Mouse (Mus musculus) heart, adult 2 months (tissue): ENCODE measurements around the gene Gm11213. TPM values are rescaled to one million over a fixed set of nuclear protein-coding genes. Genes with fewer than 3 reads are reported as not detected.

ENCODE experiments used
- DNase-seq, 2 experiments: peaks; one replicate each; pipeline ENCODE4 v3.0.0; 2021
- H3K27ac ChIP-seq: fragments of 200-600 bp; 2 replicates; pipeline ENCODE4 v1.8.1; 2022
- H3K27me3 ChIP-seq: fragments of 200-500 bp; 2 replicates; pipeline ENCODE4 v1.6.1; 2012; ENCODE audit warnings: mild to moderate bottlenecking, low read length, inconsistent platforms, mixed read lengths; ENCODE audit not compliant: control insufficient read depth, insufficient read depth
- H3K36me3 ChIP-seq: fragments of 200-500 bp; 2 replicates; pipeline ENCODE4 v1.6.1; 2012; ENCODE audit warnings: low read length, inconsistent platforms; ENCODE audit not compliant: control insufficient read depth, insufficient read depth
- H3K4me1 ChIP-seq: fragments of 200-500 bp; 2 replicates; pipeline ENCODE4 v1.6.1; 2011; ENCODE audit warnings: low read length; ENCODE audit not compliant: control insufficient read depth, insufficient read depth
- H3K4me3 ChIP-seq: fragments of 200-600 bp; 2 replicates; pipeline ENCODE4 v1.8.1; 2022
- H3K79me2 ChIP-seq: fragments of 200-500 bp; replicated peaks from 2 replicates; pipeline ENCODE4 v1.6.1; 2012; ENCODE audit warnings: mild to moderate bottlenecking, inconsistent platforms, low read length, moderate library complexity, mixed read lengths; ENCODE audit not compliant: control insufficient read depth, insufficient read depth
- H3K9ac ChIP-seq: fragments of 200-500 bp; 2 replicates; pipeline ENCODE4 v1.6.1; 2012; ENCODE audit warnings: low read depth, mild to moderate bottlenecking, control low read depth, inconsistent platforms, low read length, mixed read lengths
- CTCF ChIP-seq: fragments of 200-600 bp; IDR thresholded peaks from 2 replicates; pipeline ENCODE4 v1.8.1; 2022; ENCODE audit warnings: antibody characterized with exemption, mild to moderate bottlenecking, moderate library complexity
- EP300 ChIP-seq: fragments of 200-500 bp; IDR thresholded peaks from 2 replicates; pipeline ENCODE4 v1.6.1; 2011; ENCODE audit warnings: low read depth, low read length, control low read depth; ENCODE audit not compliant: insufficient read depth
- POLR2A ChIP-seq: fragments of 200-500 bp; IDR thresholded peaks from 2 replicates; pipeline ENCODE4 v1.6.1; 2011; ENCODE audit warnings: mild to moderate bottlenecking, low read depth, low read length, control low read depth; ENCODE audit not compliant: insufficient read depth
- WGBS: fragments of 180-500 bp; shearing (Covaris S2); methylation state at CpG from one replicate; pipeline ENCODE4 v1.1.7; 2018; 5-methylcytosine and 5-hydroxymethylcytosine counted together
- intact Hi-C: fragments of 180-260 bp; cut with DNase I; formaldehyde crosslinking; loops from one replicate; pipeline ENCODE4 v1.15.1; 2025
- polyA plus RNA-seq: library from polyadenylated mRNA; depleted of rRNA; stranded (reverse); fragments of >200 nt; gene quantifications from 2 replicates; pipeline ENCODE4 v1.2.3, GENCODE M21; 2012; rRNA removed
- total RNA-seq, 2 experiments: library from RNA; stranded (reverse); gene quantifications; 2 replicates each; pipeline ENCODE4 v1.2.3; 2021

Gm11213 gene
- total and polyA plus RNA-seq, 3 experiments, result not detected

DNA sequence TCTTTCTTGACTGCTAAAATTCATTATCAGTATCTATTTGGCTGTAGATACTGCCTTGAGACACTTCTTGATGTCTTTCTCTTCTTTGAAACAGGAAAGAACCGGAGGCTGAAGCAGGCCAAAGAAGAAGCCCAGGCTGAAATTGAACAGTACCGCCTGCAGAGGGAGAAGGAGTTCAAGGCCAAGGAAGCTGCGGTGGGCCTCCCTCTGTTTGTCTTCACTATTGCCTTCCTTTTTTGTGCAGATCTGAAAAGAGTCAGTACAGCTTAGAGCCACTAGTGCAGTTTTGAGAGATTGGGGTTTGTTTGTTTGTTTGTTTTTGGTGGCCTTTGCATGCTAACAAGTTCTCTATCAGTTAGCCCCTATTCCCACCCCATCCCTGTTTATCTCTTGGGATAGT, 56.6 kb downstream of the Gm11213 start:
- DNase-seq, result no peak
- peaks cover 8% of the 10 kb centered on the region for H3K4me1 ChIP-seq
- TF ChIP-seq EP300, result no peak
- no peak for TF ChIP-seq CTCF
- no peak for TF ChIP-seq POLR2A
- intact Hi-C loops, result no loop called here
- no peak overlapping the region for H3K4me3 ChIP-seq
- WGBS, result 79% methylated on average over 3 of the region's 3 CpGs
- peaks cover 21% of the 10 kb centered on the region for H3K36me3 ChIP-seq
- H3K9ac ChIP-seq, result no peak overlapping the region
- H3K27me3 ChIP-seq, result no peaks in the 10 kb centered on the region
- no peak overlapping the region for H3K27ac ChIP-seq
- H3K79me2 ChIP-seq, result no peaks in the 10 kb centered on the region; the same call in 1 of the 2 replicates

- Histone ChIP-seq H3K27ac (no peak overlapping the region), H3K36me3 (peaks cover 21% of the 10 kb centered on the region), H3K27me3 (no peaks in the 10 kb centered on the region), H3K9ac (no peak overlapping the region), H3K4me3 (no peak overlapping the region), H3K79me2 (no peaks in the 10 kb centered on the region; the same call in 1 of the 2 replicates), H3K4me1 (peaks cover 8% of the 10 kb centered on the region)
- TF ChIP-seq POLR2A (no peak), EP300 (no peak), CTCF (no peak)
- intact Hi-C loops, result no loop called here
- DNase-seq, result no peak
- 12% methylated on average over 1 of the region's 1 CpGs for WGBS
Measured at GRCm38 (mm10) chr4:63547799-63548198, 57.3 kb downstream of the Gm11213 start.

Other genes with a start within 250 kb of the Gm11213 start
- gene Orm3, start 249.1 kb downstream of the Gm11213 start, total RNA-seq, result 1 to 10 TPM; 2.7 to 3.6 TPM
- 0.41 TPM in 1 of 2 replicates, not detected in the other for gene Orm3, start 249.1 kb downstream of the Gm11213 start, polyA plus RNA-seq
- not detected for gene Orm2, start 242.8 kb downstream of the Gm11213 start, total RNA-seq
- gene Orm2, start 242.8 kb downstream of the Gm11213 start, polyA plus RNA-seq, result 0.73 TPM in 1 of 2 replicates, not detected in the other
- 1 to 10 TPM; 3.5 to 3.9 TPM for gene Akna, start 201.9 kb downstream of the Gm11213 start, total RNA-seq
- 3.4 and 4.8 TPM in 2 replicates for gene Akna, start 201.9 kb downstream of the Gm11213 start, polyA plus RNA-seq
- 10 to 100 TPM; 29.9 to 31.4 TPM for gene Whrn, start 109.3 kb downstream of the Gm11213 start, total RNA-seq
- gene Whrn, start 109.3 kb downstream of the Gm11213 start, polyA plus RNA-seq, result 33.9 and 44.7 TPM in 2 replicates
- gene Atp6v1g1, start 60.5 kb downstream of the Gm11213 start, total RNA-seq, result 100 to 1,000 TPM; 138 to 164 TPM
- gene Atp6v1g1, start 60.5 kb downstream of the Gm11213 start, polyA plus RNA-seq, result 53.6 and 80.9 TPM in 2 replicates
- gene Tmem268, start 46.5 kb downstream of the Gm11213 start, total RNA-seq, result 10 to 100 TPM; 10.9 to 11.0 TPM
- gene Tmem268, start 46.5 kb downstream of the Gm11213 start, polyA plus RNA-seq, result 8.3 and 13.0 TPM in 2 replicates
- gene Tex48, start 17.2 kb upstream of the Gm11213 start, total RNA-seq, result not detected
- not detected in 2 replicates for gene Tex48, start 17.2 kb upstream of the Gm11213 start, polyA plus RNA-seq
- gene Gm11214, start 58.1 kb upstream of the Gm11213 start, total RNA-seq, result not detected
- not detected in 2 replicates for gene Gm11214, start 58.1 kb upstream of the Gm11213 start, polyA plus RNA-seq
- gene Tnfsf15, start 139.9 kb upstream of the Gm11213 start, total RNA-seq, result not detected
- 0.03 TPM in 1 of 2 replicates, not detected in the other for gene Tnfsf15, start 139.9 kb upstream of the Gm11213 start, polyA plus RNA-seq